Mouse (Mus musculus) kidney, postnatal 14 days (tissue): ENCODE measurements at regions not wholly inside any gene's neighbourhood (a gene's known extent, or its start where the extent isn't known, plus 50 kb on each side); places are given as distances from the start of the nearest gene placed in this dataset.
"Not testable (repeated sequence)": the region's sequence is repeated elsewhere in the genome, so short reads cannot be mapped to it uniquely, and the experiment has no call there.

Experiments
- DNase-seq: peaks from one replicate; pipeline ENCODE4 v3.0.0; 2022; ENCODE audit warnings: mixed read lengths

- DNase-seq: no peak
Measured at GRCm38 (mm10) chr2:181930037-181930436, 60.9 kb upstream of the Gm14496 start.

- not testable (repeated sequence) for DNase-seq
Measured at GRCm38 (mm10) chr2:181930538-181930937, 60.4 kb upstream of the Gm14496 start.

DNA sequence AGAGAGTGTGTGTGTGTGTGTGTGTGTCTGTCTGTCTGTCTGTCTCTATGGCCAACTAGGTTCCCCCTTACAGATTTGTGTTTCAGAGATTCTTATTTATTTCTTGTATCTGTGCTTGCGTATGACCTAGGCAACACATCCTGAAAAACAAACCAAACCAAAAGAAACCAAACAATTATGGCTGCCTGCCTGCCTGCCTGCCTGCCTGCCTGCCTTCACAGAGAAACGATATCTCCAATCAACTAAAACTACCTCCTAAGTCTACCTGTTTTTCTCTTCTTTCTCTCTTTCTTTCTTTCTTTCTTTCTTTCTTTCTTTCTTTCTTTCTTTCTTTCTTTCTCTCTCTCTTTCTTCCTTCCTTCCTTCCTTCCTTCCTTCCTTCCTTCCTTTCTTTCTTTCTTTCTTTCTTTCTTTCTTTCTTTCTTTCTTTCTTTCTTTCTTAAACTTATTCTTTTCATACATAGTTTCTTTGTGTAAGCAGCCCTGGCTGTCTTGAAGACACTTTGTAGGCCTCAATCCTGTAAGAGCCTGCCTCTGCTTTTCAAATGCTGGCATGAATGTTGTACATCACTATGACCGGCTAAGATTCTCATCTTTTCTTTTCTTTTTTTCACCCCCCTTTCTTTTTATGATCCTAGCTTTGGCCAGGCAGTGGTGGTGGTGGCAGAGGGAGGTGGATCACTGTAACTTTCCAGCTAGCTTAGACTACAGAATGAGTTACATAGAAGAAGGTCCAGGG lies 59.7 kb upstream of the Gm14496 start:
- peak; percentile 60 for DNase-seq

DNA sequence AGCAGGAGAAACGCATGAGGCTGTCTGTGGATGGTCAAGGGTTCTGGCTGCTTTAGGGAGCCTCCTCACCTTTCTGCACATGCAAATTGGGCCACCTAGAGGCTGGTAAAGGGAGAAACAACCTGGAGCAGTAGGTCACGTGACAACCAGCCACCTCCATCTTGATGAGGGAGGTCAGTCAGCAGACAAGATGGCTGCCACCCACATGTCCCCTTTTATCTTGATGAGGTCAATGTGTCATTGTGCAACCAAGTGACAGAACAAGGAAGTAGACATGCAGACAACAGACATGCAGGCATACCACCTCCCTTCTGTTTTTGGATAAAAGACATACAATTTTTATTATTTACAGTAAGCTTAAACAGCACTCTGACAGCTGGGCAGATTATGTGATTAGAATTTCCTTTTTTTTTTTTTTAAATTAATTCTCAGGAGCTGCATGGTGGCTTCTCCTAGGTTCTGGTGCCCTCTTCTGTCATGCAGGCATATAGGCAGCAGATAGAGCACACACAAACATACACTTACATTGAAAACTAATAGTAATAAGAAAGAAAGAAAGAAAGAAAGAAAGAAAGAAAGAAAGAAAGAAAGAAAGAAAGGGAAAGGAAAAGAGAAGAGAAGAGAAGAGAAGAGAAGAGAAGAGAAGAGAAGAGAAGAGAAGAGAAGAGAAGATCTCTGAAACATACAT lies 58.9 kb upstream of the Gm14496 start:
- DNase-seq: peak; percentile 48
